Mouse (Mus musculus): ENCODE data around the gene Sstr5. TPM values are rescaled to one million over a fixed set of nuclear protein-coding genes. Genes with fewer than 3 reads are reported as not detected.

Gene Sstr5
- polyA plus RNA-seq, 1 experiment: not detected

DNA sequence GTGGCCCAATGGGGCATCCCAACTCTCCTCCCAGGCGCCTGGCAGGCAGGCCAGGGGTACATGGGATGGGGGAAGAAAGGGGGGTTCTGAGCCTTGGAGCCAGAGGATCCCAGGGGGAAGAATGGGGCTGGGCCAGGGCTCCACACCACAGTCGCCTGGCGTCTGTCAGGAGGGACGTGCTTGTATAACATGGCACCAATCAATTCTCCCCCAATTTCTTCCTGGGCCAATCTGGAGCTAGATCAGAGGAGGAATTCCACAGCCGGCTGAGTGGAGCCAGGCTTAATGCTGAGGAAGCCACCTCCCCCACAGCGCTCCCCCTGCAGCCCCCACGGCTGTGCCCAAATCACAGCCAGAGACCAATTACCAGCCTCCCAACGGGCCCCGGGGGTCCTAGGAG, 23.4 kb upstream of the Sstr5 start:
- Histone ChIP-seq H3K27me3 (ENCODE audit: control insufficient read depth, insufficient read depth, low read length) (no peaks in the 10 kb centered on the region), H3K27ac (ENCODE audit: control insufficient read depth, insufficient read depth, low read length) (no peak overlapping the region), H3K4me1 (replicated peaks; ENCODE audit: control insufficient read depth, insufficient read depth, low read length) (no peaks in the 10 kb centered on the region), H3K36me3 (ENCODE audit: control insufficient read depth, insufficient read depth, low read length) (no peaks in the 10 kb centered on the region), H3K4me3 (ENCODE audit: control insufficient read depth, insufficient read depth, low read length) (no peak overlapping the region)
- no peak for DNase-seq
- no peak for TF ChIP-seq CTCF (IDR thresholded peaks at IDR 0.05; ENCODE audit: borderline replicate concordance, control insufficient read depth, extremely low read depth, insufficient read depth, low read length, poor library complexity)
- no peak for TF ChIP-seq POLR2A (IDR thresholded peaks at IDR 0.05; ENCODE audit: control insufficient read depth, extremely low read depth, insufficient read depth, low read length, poor library complexity)
- WGBS: 57% methylated on average over 9 of the region's 9 CpGs

DNA sequence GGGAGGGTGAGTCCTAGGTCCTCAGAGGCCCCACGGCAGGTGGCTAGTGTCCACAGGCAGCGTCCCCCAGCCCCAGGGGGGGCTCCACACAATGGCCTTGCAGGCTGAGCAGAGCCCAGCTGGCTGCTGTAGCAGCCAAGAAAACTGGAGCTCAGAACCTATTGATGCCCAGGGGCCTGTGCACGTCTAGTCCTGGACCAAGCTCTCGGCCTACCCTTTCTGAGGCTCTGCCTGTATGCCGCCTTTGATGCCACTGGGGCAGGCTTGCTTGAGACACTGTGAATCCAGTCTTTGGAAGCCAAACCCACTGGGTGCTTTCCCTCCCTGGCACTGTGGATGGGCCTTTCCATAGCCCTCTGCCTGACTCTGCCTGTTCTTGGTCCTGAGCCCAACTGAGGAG, 22.4 kb upstream of the Sstr5 start:
- 93% methylated on average over 5 of the region's 5 CpGs for WGBS
- TF ChIP-seq CTCF (IDR thresholded peaks at IDR 0.05; ENCODE audit: borderline replicate concordance, control insufficient read depth, extremely low read depth, insufficient read depth, low read length, poor library complexity): no peak
- H3K27me3 ChIP-seq (ENCODE audit: control insufficient read depth, insufficient read depth, low read length): no peaks in the 10 kb centered on the region
- H3K4me1 ChIP-seq (replicated peaks; ENCODE audit: control insufficient read depth, insufficient read depth, low read length): no peaks in the 10 kb centered on the region
- H3K27ac ChIP-seq (ENCODE audit: control insufficient read depth, insufficient read depth, low read length): no peak overlapping the region
- no peaks in the 10 kb centered on the region for H3K36me3 ChIP-seq (ENCODE audit: control insufficient read depth, insufficient read depth, low read length)
- no peak for DNase-seq
- H3K4me3 ChIP-seq (ENCODE audit: control insufficient read depth, insufficient read depth, low read length): no peak overlapping the region

GRCm38 (mm10) chr17:25518144-25518543, 21.1 kb upstream of the Sstr5 start:
- Histone ChIP-seq H3K36me3 (ENCODE audit: control insufficient read depth, insufficient read depth, low read length) (no peaks in the 10 kb centered on the region), H3K4me1 (replicated peaks; ENCODE audit: control insufficient read depth, insufficient read depth, low read length) (no peaks in the 10 kb centered on the region), H3K27ac (ENCODE audit: control insufficient read depth, insufficient read depth, low read length) (no peak overlapping the region), H3K27me3 (ENCODE audit: control insufficient read depth, insufficient read depth, low read length) (no peaks in the 10 kb centered on the region), H3K4me3 (ENCODE audit: control insufficient read depth, insufficient read depth, low read length) (no peak overlapping the region)
- TF ChIP-seq CTCF (IDR thresholded peaks at IDR 0.05; ENCODE audit: borderline replicate concordance, control insufficient read depth, extremely low read depth, insufficient read depth, low read length, poor library complexity) (no peak), POLR2A (IDR thresholded peaks at IDR 0.05; ENCODE audit: control insufficient read depth, extremely low read depth, insufficient read depth, low read length, poor library complexity) (no peak)
- DNase-seq: no peak
- 92% methylated on average over 17 of the region's 17 CpGs for WGBS

- no peak for DNase-seq
- Histone ChIP-seq H3K27me3 (ENCODE audit: control insufficient read depth, insufficient read depth, low read length) (no peaks in the 10 kb centered on the region), H3K4me3 (ENCODE audit: control insufficient read depth, insufficient read depth, low read length) (no peak overlapping the region), H3K36me3 (ENCODE audit: control insufficient read depth, insufficient read depth, low read length) (no peaks in the 10 kb centered on the region), H3K27ac (ENCODE audit: control insufficient read depth, insufficient read depth, low read length) (no peak overlapping the region), H3K4me1 (replicated peaks; ENCODE audit: control insufficient read depth, insufficient read depth, low read length) (no peaks in the 10 kb centered on the region)
- no peak for TF ChIP-seq CTCF (IDR thresholded peaks at IDR 0.05; ENCODE audit: borderline replicate concordance, control insufficient read depth, extremely low read depth, insufficient read depth, low read length, poor library complexity)
- TF ChIP-seq POLR2A (IDR thresholded peaks at IDR 0.05; ENCODE audit: control insufficient read depth, extremely low read depth, insufficient read depth, low read length, poor library complexity): no peak
- 14% methylated on average over 5 of the region's 5 CpGs for WGBS
Observed at GRCm38 (mm10) chr17:25516315-25516714, 19.2 kb upstream of the Sstr5 start.

DNA sequence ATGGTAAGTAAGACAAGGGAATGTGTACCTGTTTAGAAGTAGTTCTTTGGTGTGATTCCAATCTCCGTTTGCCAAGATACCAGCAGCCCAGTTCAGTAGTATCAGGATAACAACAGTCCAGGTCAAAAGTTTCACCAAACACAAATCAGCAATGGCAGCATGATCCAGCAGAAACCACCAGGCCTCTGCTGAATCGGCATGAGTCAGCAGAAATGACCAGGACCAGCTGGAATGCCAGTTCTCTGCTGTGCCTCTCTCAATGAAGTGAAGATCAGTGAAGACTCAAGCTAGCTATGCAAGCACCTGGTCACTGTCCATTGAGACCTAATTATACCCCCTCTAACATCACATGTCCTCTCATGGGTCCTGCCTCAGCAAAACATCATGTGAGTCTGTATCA, 17.0 kb upstream of the Sstr5 start:
- TF ChIP-seq CTCF (IDR thresholded peaks at IDR 0.05; ENCODE audit: borderline replicate concordance, control insufficient read depth, extremely low read depth, insufficient read depth, low read length, poor library complexity) (no peak), POLR2A (IDR thresholded peaks at IDR 0.05; ENCODE audit: control insufficient read depth, extremely low read depth, insufficient read depth, low read length, poor library complexity) (no peak)
- Histone ChIP-seq H3K4me3 (ENCODE audit: control insufficient read depth, insufficient read depth, low read length) (no peak overlapping the region), H3K27ac (ENCODE audit: control insufficient read depth, insufficient read depth, low read length) (no peak overlapping the region), H3K36me3 (ENCODE audit: control insufficient read depth, insufficient read depth, low read length) (no peaks in the 10 kb centered on the region), H3K4me1 (replicated peaks; ENCODE audit: control insufficient read depth, insufficient read depth, low read length) (no peaks in the 10 kb centered on the region), H3K27me3 (ENCODE audit: control insufficient read depth, insufficient read depth, low read length) (no peaks in the 10 kb centered on the region)
- no peak for DNase-seq
- 92% methylated on average over 2 of the region's 2 CpGs for WGBS

DNA sequence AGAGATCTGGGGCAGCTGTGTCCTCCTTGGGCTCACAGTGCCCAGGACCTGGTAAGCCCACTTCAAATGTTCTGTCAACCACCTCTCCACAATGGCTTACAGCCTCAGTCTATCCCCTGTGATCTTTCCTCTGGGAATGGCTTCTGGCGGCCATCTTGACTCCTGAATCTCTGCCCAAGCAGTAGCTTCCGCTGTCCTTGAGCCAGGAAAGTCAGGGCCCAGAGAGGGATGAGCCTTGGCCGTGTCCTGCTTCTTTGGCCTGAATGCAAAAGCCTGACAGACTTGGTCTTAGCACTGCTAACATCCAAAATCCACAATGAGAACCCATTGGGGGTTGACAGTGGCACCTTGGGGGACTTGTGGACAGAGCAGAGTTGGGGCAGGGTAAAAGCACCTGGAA, 14.8 kb upstream of the Sstr5 start:
- no peaks in the 10 kb centered on the region for H3K36me3 ChIP-seq (ENCODE audit: control insufficient read depth, insufficient read depth, low read length)
- no peak for DNase-seq
- TF ChIP-seq CTCF (IDR thresholded peaks at IDR 0.05; ENCODE audit: borderline replicate concordance, control insufficient read depth, extremely low read depth, insufficient read depth, low read length, poor library complexity) (no peak), POLR2A (IDR thresholded peaks at IDR 0.05; ENCODE audit: control insufficient read depth, extremely low read depth, insufficient read depth, low read length, poor library complexity) (no peak)
- no peak overlapping the region for H3K4me3 ChIP-seq (ENCODE audit: control insufficient read depth, insufficient read depth, low read length)
- H3K4me1 ChIP-seq (replicated peaks; ENCODE audit: control insufficient read depth, insufficient read depth, low read length): no peaks in the 10 kb centered on the region
- WGBS: 78% methylated on average over 3 of the region's 3 CpGs
- no peak overlapping the region for H3K27ac ChIP-seq (ENCODE audit: control insufficient read depth, insufficient read depth, low read length)
- no peaks in the 10 kb centered on the region for H3K27me3 ChIP-seq (ENCODE audit: control insufficient read depth, insufficient read depth, low read length)

GRCm38 (mm10) chr17:25510074-25510830, 13.2 kb upstream of the Sstr5 start:
- TF ChIP-seq POLR2A (IDR thresholded peaks at IDR 0.05; ENCODE audit: control insufficient read depth, extremely low read depth, insufficient read depth, low read length, poor library complexity) (no peak), CTCF (IDR thresholded peaks at IDR 0.05; ENCODE audit: borderline replicate concordance, control insufficient read depth, extremely low read depth, insufficient read depth, low read length, poor library complexity) (no peak)
- Histone ChIP-seq H3K4me1 (replicated peaks; ENCODE audit: control insufficient read depth, insufficient read depth, low read length) (no peaks in the 10 kb centered on the region), H3K27ac (ENCODE audit: control insufficient read depth, insufficient read depth, low read length) (no peak overlapping the region), H3K4me3 (ENCODE audit: control insufficient read depth, insufficient read depth, low read length) (no peak overlapping the region), H3K36me3 (ENCODE audit: control insufficient read depth, insufficient read depth, low read length) (no peaks in the 10 kb centered on the region), H3K27me3 (ENCODE audit: control insufficient read depth, insufficient read depth, low read length) (no peaks in the 10 kb centered on the region)
- DNase-seq: no peak
- 84% methylated on average over 10 of the region's 10 CpGs for WGBS
